Mouse (Mus musculus) small intestine, adult 2 months (tissue): ENCODE measurements at regions not wholly inside any gene's neighbourhood (a gene's known extent, or its start where the extent isn't known, plus 50 kb on each side); places are given as distances from the start of the nearest gene placed in this dataset.

Experiments used
- CTCF ChIP-seq: fragments of 200-500 bp; IDR thresholded peaks from 2 replicates; pipeline ENCODE4 v1.5.1; 2012; ENCODE audit warnings: low read depth, mild to moderate bottlenecking, control low read depth, inconsistent platforms, low read length, moderate library complexity, mixed read lengths; ENCODE audit not compliant: insufficient replicate concordance, insufficient read length; ENCODE audit errors: extremely low read depth
- POLR2A ChIP-seq: fragments of 200-500 bp; IDR thresholded peaks from 2 replicates; pipeline ENCODE4 v1.6.1; 2012; ENCODE audit warnings: low read depth, mild to moderate bottlenecking, control low read depth, inconsistent platforms, low read length, moderate library complexity

GRCm38 (mm10) chr4:110121447-110121846, 143.6 kb downstream of the Dmrta2 start:
- no peak for TF ChIP-seq CTCF
- no peak for TF ChIP-seq POLR2A
